Mouse (Mus musculus) olfactory bulb, adult 2 months (tissue): Measurements from ENCODE around the gene Rab44.

Experiments used
- CTCF ChIP-seq: fragments of 200-500 bp; IDR thresholded peaks from 2 replicates; pipeline ENCODE4 v1.5.1; 2012; ENCODE audit warnings: low read depth, mild to moderate bottlenecking, low read length, moderate library complexity; ENCODE audit not compliant: insufficient read depth
- POLR2A ChIP-seq: fragments of 200-500 bp; IDR thresholded peaks from 2 replicates; pipeline ENCODE4 v1.6.1; 2012; ENCODE audit warnings: mild to moderate bottlenecking, low read depth, low read length, moderate library complexity; ENCODE audit not compliant: insufficient read depth

- no peak for TF ChIP-seq POLR2A
- TF ChIP-seq CTCF: no peak
These were observed 23.2 kb upstream of the Rab44 start, which contains the start of gene Cdkn1a for GRCm38 (mm10) chr17:29090776-29091175.
